Mouse (Mus musculus) retina, postnatal 7 days (tissue): ENCODE data around the gene Osbp.
"Not testable (repeated sequence)": the region's sequence is repeated elsewhere in the genome, so short reads cannot be mapped to it uniquely, and the experiment has no call there.

Experiments used
- DNase-seq: peaks from one replicate; pipeline ENCODE4 v3.0.0-alpha.2; 2012; ENCODE audit warnings: low read depth, low spot score

Gene Osbp

DNA sequence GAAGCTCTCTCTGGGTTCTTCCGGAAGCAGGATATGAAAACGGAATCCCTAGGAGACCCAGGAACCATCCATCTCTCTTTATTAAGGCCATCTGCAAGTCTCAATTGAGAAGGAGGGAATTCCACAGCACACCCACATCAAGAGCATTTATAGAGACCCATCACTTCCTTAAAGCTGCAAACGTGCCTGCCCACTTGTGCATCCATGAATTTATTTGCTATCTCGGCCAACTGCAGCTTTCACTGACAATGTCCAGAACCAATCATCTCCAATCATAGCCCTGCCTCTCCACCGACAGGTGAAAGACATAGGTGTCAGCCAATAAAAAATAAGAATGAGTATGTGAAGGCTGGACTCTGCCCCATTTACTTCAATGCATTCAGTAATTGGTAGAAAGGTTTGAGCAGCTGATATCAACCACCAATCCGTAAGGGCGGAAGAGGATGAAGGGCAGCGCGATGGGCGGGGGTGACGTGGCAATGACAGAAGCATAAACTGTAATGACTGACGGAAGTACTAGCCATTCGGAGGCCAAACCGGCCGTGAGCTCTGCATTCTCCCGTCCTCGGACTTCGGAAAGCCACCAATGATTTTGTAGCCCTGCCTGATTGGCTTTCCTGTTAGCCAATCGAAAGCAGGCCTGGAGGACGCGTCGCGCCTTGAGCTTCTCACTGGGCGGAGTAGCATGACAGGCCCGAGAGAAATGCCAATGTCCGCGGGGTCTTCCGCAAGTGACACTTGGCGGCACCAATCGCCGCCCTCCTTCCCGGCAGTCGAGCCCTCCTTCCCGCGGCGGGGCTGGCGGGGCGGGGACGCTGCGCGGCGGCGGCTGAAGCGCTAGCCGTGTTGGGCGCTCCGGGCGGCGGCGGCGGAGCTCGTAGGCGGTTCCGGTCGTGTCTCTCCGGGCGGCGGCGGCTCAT is at the start of gene Osbp:
Osbp (plus strand) TSS at position 919 of the 920 bp plus-strand sequence.
- DNase-seq, result peak; percentile 99

DNA sequence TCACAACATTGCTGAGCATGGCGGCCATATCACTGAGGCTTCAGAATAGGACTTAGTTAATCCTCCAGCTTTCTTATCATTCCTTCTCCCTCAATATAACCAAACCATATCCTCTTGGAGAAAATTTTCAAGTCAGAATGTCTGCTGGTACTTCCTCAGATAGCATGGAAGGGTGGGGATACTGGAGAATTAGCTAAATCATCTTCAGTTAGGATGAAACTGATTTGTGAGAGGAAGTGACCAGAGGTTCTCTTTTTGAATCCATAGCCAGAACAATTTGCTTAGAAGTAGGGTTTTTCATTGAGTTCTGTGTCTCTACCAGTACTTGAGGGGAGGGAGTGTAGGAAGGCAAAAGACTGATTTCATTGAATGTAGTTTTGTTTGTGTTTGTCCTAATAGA is 43.7 kb upstream of the Osbp start:
- DNase-seq, result no peak

DNA sequence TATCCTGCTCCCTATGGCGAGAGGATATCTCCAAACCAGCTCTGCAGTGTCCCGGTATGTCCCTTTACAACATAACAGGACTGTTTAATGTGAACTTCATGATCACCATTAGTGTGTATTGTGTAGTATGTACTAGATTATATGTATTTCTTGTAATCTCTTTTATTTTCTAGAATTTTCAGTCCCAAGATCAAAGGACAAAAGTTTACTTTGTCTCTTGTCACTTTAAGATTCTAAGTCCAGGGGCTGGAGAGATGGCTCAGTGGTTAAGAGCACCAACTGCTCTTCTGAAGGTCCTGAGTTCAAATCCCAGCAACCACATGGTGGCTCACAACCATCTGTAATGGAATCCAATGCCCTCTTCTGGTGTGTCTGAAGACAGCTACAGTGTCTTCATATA is 43.2 kb upstream of the Osbp start:
- not testable (repeated sequence) for DNase-seq

DNA sequence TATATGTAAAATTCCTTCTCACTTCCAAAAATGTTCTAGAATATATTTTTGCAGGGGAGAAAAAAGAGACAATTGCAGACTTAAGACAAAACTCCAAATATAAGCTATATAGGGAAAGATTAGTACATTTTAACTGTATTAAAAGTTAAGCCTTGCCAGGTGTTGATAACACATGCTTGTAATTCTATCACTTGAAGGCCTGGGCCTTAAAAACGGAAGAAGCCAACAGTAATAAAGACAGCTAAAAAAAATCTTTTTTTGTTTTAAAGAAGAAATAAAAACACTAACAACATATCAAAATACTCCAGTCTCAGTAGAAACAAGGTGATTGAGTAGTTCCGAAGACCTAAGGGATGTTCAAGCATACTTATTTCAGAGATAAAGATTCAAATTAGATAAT is 39.4 kb upstream of the Osbp start:
- DNase-seq, result no peak

DNA sequence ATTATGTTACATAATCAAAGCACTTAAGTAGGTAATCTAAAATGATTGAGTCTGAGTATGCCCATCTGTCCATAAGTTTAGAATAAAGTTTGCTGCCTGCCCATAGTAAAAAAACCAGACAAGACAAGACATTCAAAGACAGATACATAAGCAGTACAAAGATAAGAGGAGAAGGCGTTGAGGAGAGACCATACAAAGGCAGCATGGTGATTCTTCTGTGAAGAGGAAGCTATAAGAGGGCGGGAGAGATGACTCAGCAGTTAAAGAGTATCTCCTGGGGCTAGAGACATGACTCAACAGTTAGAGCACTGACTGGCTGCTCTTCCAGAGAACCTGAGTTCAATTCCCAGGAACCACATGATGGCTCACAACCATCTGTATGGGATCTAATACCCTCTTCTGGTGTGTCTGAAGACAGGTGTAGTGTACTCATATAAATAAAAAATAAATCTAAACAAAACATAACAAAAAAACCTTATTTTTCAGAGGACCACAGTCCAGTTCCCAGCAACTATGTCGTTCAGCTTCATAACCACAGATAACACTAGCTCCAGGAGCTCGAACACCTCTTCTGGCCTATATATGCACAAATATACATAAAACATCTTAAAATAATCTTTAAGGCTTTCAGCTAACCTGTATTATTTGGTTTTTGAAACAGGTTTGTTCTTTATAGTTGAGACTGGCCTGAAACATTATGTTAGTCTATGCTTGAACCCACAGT is 37.6 kb upstream of the Osbp start:
- no peak for DNase-seq

DNA sequence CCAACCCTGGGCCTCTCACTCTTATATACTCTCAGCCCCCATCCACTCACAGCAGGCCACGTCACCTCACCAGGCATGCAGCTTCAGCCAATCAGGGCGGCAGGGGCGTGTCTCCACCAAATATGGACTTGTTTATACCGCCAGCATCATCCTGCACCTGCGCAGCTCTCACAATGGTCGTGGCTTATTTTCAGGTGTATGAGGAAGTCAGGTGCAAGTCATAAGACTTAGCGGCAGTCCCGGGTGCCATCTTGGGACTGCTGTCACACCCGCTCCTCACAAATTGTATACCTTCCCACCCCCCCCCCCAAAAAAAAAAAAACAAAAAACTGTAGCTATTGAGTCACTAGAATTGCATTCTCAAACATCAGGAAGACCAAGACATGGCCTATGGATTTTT is 19.3 kb upstream of the Osbp start:
- not testable (repeated sequence) for DNase-seq

DNA sequence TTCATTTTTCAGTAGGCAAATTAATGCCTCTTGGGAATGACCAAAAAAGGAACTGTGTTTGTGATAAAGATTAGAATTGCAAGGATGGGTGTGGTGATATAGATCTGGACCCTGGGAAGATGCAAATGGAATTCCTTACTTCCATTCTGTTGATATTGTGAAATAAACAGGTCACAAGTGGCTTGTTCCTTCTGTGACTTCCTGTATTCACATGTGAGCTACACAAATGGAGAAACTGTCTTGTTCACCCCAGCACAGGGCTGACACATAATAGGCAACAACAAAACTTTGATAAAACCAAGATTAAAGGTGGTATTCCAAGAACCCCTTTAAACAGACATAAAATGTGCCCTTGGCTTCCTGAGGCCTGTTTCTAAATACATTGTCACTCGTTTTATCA is 15.9 kb upstream of the Osbp start:
- DNase-seq, result no peak

DNA sequence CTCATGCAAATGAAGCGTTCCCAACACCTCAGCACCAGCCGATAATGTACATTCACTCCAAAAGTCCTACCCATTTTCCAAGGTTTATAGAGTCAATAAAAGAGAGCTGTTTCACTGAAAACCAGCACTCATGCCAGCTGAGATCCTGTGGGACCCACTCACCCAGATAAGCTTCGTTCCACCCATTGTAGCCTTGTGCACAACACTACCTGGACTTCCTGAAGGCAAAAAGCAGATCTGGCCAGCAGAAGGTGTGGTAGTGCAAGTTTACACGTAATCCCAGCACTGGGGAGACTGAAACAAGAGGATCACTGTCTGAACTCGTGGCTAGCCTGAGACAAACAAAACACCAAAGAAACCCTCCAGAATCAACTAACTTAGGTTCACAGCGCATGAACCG is 15.0 kb upstream of the Osbp start:
- DNase-seq, result no peak

DNA sequence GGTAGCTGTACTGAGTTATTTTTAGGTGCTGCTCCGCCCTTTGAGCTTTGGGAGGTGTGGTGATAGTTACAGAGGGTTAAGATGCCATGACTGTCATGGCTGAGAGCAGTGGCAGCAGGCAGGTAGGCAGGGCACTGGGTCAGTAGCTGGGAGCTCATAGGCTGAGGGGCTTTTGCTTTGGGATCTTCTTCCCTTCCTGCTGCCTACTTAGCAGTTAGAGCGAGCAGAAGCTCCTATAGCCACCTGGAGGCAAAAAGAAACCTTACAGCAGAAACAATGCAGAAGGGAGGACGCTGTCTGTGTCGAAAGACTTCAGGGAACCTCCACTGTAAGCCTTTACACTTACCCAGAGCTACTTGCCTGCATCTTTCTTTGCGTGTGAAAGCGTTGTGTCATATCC is 11.5 kb upstream of the Osbp start:
- no peak for DNase-seq

DNA sequence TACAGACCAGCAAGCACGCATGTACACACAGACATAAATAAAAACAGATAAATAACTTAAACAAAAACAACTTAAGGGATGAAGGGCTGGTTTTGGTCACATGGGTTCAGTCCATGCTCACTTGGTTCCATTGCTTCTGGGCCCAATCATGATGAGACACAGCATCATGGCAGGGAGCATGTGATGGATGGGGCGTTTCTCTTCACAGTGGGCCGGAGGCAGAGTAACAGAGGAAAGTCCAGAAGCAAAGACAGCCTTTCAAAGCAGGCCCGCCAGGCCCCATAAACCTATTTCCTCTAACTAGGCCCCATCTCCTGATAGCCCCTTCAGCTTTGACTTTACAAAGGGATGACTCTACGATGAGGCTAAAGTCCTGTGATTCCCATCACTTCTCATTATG is 9.1 kb upstream of the Osbp start:
- no peak for DNase-seq

DNA sequence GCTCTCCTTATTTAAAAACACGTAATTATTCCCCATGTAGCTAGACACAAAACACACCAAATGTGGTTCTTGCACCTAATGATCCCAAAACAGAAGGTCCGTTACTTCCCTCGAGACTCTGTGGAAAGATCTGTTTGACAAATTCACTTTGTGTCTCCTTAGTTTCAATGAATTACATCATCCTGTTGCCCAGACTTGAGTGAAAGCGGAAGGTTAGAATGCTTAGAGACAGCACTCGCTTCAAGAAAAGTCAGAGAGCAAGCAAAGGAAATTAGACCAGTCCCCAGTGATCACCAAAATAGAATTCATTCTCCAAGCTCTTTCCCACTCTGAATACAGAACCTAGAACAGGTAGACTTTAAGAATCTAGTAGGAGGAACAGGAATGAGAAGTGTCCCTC is 8.3 kb upstream of the Osbp start:
- no peak for DNase-seq

DNA sequence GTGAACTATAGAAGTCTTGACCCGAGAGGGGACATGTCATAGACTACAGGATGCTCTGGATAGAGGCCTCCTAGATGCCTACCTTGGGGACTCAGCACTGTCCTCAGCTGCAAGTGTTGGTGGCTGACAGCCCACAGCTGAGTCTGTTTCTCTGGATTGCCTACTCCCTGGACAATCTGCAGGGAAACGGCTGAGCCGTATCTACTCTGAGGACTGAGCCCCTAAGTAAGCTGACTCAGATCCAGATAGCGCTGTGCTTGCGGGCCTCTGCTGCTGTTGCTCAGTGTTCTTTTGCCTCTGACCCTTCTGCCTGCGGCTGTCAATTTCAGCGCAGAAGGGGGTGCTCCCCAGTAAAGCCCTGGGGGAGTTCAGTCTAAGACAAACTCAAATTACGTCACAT is 7.9 kb upstream of the Osbp start:
- DNase-seq, result no peak

DNA sequence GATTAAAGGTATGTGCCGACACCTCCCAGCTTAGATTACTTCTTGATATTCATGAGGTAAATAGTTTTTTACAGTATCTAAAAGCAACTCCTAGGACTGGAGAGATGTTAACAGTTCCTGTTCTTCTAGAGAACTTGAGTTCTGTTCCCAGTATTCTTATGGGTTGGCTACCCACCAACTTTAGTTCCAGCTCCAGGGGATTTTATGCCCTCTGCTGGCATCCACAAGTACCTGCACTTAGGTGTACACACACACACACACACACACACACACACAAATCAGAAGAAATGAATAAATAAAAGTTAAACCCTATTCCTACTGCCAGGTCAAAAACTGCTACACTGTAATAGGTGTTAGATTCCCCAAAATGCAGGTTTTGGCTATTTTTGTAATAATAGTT is 1.5 kb upstream of the Osbp start:
- no peak for DNase-seq

DNA sequence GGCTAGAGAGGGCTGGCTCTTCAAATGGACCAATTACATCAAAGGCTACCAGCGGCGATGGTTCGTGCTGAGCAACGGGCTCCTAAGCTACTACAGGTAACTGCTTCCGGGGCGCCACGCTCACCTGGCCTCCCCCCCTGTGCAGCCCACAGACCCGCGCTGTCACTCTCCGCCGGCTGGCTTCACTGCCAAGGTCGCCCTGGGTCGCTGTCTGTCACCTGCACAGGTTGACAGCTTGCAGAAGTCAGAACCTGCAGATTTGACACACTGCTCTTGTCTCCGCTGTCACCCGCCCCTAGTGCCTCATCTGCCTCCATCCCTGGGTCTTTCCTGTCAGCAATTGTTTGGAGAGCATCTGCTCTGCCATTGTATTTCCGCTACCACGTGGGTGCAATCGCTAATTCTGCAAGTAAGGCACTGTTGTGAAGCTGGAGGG is 478 bp downstream of the Osbp start:
- DNase-seq, result peak; percentile 9

DNA sequence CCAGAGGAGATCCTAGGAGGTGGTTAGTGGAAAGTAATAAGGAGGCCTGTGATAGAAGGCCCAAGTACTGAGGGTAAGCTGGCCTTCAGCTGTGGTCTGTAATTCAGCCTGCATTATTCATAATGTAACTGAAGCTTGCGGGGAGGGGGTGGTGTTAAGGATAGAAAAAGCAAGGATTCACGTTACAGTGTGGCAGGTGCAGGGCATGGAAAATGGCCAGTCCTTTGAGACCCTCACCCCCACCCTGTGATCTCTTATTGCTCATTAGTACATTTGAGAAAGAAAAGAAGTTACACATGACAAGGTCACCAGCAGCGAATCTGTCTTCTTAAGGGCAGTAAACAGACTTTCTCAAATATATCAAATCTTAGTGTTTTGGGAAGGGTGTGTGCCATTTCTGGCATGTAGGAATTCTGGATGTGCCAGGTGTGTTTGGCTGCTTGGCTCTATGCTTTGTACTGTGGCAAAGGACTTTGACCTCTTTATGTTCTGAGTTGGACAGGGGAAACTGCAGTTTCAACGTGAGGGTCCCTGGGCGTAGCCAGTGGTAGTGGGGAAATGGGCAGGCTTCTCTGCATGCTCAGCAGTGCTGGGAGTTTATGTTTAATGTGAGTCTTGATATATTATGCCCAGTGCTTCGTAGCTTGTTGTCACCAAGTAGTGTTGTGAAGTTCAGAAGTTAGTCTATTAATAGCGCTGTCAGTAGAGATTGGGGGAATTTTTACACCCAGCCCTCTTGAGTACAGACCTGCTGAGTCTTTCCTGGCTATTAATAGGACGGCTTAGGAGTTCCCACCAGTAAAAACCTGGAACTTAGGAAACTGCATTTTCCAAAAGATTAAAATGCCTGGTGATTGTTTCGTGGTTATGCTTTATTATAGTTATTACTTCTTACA is 3.7 kb downstream of the Osbp start:
- DNase-seq, result no peak

DNA sequence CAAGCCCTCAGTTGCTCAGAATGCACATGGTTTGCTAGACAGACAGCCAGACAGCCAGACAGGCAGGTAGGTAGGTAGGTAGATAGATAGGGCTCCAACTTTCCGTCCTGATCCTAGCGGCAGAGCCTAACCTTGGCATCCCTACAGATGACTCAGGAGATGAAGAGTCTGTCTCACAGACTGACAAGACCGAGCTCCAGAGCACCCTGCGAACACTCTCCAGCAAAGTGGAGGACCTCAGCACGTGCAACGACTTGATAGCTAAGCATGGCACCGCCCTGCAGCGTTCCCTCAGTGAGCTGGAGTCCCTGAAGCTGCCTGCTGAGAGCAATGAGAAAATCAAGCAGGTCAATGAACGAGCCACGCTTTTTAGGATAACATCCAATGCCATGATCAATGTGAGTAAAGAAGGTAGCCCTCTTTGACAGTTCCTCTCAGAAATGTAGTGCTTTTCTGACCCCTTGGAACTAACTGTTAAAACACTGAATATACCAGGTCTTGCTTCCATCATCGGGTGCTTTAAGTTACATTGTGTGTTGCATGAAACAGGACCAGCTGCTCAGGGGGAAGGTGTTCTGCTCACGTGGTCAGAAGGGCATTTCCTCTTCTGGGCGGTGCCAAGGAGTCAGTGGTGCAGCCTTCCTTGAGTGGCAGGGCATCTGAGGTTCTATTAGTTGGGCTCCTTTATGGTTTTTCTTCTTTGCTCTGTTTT is 7.9 kb downstream of the Osbp start:
- no peak for DNase-seq

DNA sequence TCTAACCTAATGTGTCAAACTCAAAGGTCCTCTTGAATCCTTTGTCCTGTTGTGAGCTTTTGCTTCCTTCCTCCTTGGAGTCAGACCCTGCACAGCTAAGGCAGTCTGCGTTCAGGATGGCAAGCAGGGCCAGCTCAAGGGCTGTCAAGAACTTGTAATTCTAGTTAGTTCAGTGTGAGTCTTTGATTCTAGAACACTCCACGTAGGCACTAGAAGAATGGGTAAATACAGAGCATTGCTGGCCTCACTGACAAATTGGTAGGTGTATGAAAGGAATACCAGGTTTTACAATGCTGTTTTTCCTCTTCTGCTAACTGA is 8.4 kb downstream of the Osbp start:
- no peak for DNase-seq

DNA sequence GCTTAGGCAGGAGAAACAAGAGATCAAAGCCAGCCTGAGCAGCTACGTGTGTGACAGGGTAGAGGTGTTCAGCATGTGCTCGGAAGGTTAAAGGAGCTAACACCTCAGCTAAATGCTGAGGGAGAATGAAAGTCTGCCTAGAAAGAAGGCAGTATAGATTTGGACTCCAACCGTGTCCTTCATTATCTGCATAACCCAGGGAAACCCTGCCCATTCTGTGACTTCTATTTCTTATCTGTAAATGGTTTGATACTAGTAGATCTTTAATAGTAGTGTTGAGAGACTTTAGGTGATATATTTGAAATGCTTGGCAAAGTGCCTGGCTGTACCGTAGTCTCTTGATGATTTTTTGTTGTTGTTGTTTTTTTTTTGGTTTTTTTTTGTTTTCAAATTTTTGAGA is 9.9 kb downstream of the Osbp start:
- no peak for DNase-seq

DNA sequence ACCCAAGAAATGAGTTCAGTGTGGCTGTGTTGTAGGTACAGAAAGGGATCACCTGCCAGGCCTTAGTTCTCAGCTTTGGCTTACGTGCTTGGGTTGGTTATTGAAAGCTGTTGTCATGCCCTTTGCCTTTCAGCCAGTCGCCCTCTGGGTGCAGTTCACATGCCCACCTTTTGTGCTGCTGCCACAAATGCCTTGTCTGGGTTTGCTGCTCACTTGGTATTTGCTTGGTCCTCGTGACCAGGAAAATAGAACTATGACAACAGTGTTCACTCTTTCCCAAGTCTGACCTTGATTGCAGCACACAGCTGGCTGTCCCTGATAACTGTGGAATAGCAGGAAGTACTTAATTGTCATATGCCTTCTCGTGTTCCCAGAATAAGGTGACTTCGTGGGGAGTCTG is 11.6 kb downstream of the Osbp start:
- DNase-seq, result no peak

DNA sequence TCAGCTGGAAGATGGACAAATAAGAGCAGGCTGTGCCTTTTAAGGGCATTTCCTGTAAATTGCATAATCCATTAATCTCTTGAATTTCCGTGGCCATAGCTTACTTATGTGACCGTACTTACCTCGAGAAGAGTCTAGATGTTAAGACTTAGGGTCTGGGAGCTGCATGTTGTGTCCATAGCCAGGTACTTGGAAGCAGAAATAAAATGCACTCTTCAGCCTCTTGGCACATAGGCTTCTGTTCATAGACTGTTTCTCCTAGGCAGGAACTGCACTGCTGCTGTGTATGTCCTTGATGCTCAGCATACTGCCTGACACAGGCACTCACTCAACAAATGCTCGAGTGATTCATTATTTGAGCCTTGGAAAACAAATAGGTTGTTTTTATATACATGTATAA is 14.7 kb downstream of the Osbp start:
- no peak for DNase-seq

DNA sequence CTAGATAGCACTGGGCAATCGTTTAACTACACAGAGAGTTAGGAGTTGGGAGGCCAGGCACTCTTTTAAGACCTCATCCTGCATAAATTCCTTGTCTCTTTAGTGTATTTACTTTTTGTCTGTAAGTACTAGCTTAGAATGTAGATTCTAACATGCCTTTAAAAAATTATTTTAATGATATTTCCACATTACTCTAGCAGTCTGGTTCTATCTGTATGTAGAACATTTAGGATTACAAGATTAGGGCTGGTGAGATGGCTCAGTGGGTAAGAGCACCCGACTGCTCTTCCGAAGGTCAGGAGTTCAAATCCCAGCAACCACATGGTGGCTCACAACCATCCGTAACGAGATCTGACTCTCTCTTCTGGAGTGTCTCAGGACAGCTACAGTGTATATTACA is 18.9 kb downstream of the Osbp start:
- DNase-seq, result not testable (repeated sequence)

DNA sequence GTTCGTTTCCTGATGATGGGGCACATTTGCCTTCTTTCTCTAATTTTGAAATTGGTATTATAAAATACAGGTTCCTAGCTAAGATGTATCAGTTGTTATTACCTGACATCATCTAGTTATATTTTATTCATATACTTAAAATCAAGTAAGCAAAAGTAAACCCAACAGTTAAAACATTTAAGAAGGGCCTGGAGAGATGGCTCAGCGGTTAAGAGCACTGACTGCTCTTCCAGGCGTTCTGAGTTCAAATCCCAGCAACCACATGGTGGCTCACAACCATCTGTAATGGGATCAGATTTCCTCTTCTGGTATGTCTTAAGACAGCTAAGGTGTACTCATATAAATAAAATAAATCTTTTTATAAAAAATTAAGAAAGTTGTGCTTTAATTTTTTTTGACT is 22.1 kb downstream of the Osbp start:
- no peak for DNase-seq
